Mouse (Mus musculus): ENCODE results near the gene Ep300. TPM values are rescaled to one million over a fixed set of nuclear protein-coding genes. Genes with fewer than 3 reads are reported as not detected.
A peak's percentile ranks its signal among the peaks of the same experiment; 100 is the strongest.

Gene Ep300
- total and polyA plus RNA-seq, 2 experiments from 2014 or later, result 15.6 to 50.1 TPM

- peak; percentile 54 for DNase-seq
- H3K9ac ChIP-seq, result peak overlapping the region; percentile 79
- peak overlapping the region; percentile 59 for H3K4me3 ChIP-seq (ENCODE audit: low read depth, low read length)
- H3K36me3 ChIP-seq (ENCODE audit: insufficient read depth), result peaks cover under 1% of the 10 kb centered on the region
- H3K27ac ChIP-seq (ENCODE audit: low read depth, low read length), result peak overlapping the region; percentile 67
- whole genome bisulfite sequencing, result 3% methylated on average over 41 of the region's 41 CpGs
- H3K9me3 ChIP-seq (ENCODE audit: low read length), result no peaks in the 10 kb centered on the region
- H3K27me3 ChIP-seq (ENCODE audit: insufficient read depth, low read length), result no peaks in the 10 kb centered on the region
- TF ChIP-seq CTCF (IDR thresholded peaks at IDR 0.05; ENCODE audit: low read depth), result no peak
- 0 out of 2 replicates have a peak, but pooled peaks cover 11% of the 10 kb centered on the region for H3K4me1 ChIP-seq (ENCODE audit: insufficient read depth)
- H3K4me2 ChIP-seq (ENCODE audit: low read depth), result peak overlapping the region; percentile 91
- ATAC-seq, result peak; percentile 19
Measured at GRCm38 (mm10) chr15:81693366-81693966, 108.3 kb downstream of the Ep300 start.

- ATAC-seq (peak; percentile 82), DNase-seq (peak; percentile 83)
- Histone ChIP-seq H3K4me2 (ENCODE audit: low read depth) (peak overlapping the region; percentile 91), H3K9me3 (ENCODE audit: low read length) (no peaks in the 10 kb centered on the region), H3K27ac (ENCODE audit: low read depth, low read length) (peak overlapping the region; percentile 67), H3K4me1 (ENCODE audit: insufficient read depth) (0 out of 2 replicates have a peak, but pooled peaks cover 11% of the 10 kb centered on the region), H3K27me3 (ENCODE audit: insufficient read depth, low read length) (no peaks in the 10 kb centered on the region), H3K9ac (peak overlapping the region; percentile 79), H3K4me3 (ENCODE audit: low read depth, low read length) (peak overlapping the region; percentile 59), H3K36me3 (ENCODE audit: insufficient read depth) (no peaks in the 10 kb centered on the region; the same call in 1 of the 2 replicates)
- 3% methylated on average over 87 of the region's 107 CpGs for WGBS
- TF ChIP-seq CTCF (IDR thresholded peaks at IDR 0.05; ENCODE audit: low read depth), result peak; percentile 79
Measured at GRCm38 (mm10) chr15:81693967-81694881, 109.1 kb downstream of the Ep300 start.

GRCm38 (mm10) chr15:81694891-81695290 lies 109.7 kb downstream of the Ep300 start:
- 38% methylated on average over 19 of the region's 19 CpGs for WGBS

GRCm38 (mm10) chr15:81697175-81697574 lies 112.0 kb downstream of the Ep300 start, which contains the start of gene Chadl:
Gene Chadl, minus strand, starts transcription at chr15:81697287.
- Histone ChIP-seq H3K4me2 (ENCODE audit: low read depth) (no peak within 1 kb of the TSS), H3K36me3 (ENCODE audit: insufficient read depth) (no peaks in the 10 kb centered on the region), H3K27ac (ENCODE audit: low read depth, low read length) (no peak within 1 kb of the TSS), H3K27me3 (ENCODE audit: insufficient read depth, low read length) (no peaks in the 10 kb centered on the region), H3K9me3 (ENCODE audit: low read length) (no peaks in the 10 kb centered on the region), H3K4me1 (ENCODE audit: insufficient read depth) (0 out of 2 replicates have a peak, but pooled peaks cover 11% of the 10 kb centered on the region), H3K4me3 (ENCODE audit: low read depth, low read length) (no peak within 1 kb of the TSS), H3K9ac (no peak within 1 kb of the TSS)
- peak; percentile 38 for DNase-seq
- peak; percentile 62 for ATAC-seq
- WGBS, result 41% methylated on average over 7 of the region's 7 CpGs
- no peak for TF ChIP-seq CTCF (IDR thresholded peaks at IDR 0.05; ENCODE audit: low read depth)

More at GRCm38 (mm10) chr15:81694891-81695290, 109.7 kb downstream of the Ep300 start:
- H3K9ac ChIP-seq, result peak overlapping the region; percentile 79
- no peak for TF ChIP-seq CTCF (IDR thresholded peaks at IDR 0.05; ENCODE audit: low read depth)
- peak overlapping the region; percentile 59 for H3K4me3 ChIP-seq (ENCODE audit: low read depth, low read length)
- no peaks in the 10 kb centered on the region; the same call in 1 of the 2 replicates for H3K36me3 ChIP-seq (ENCODE audit: insufficient read depth)
- ATAC-seq (no peak), DNase-seq (no peak)
- no peaks in the 10 kb centered on the region for H3K27me3 ChIP-seq (ENCODE audit: insufficient read depth, low read length)
- no peaks in the 10 kb centered on the region for H3K9me3 ChIP-seq (ENCODE audit: low read length)
- peak overlapping the region; percentile 54; the same call in 1 of the 2 replicates for H3K27ac ChIP-seq (ENCODE audit: low read depth, low read length)
- H3K4me2 ChIP-seq (ENCODE audit: low read depth), result peak overlapping the region; percentile 91
- 0 out of 2 replicates have a peak, but pooled peaks cover 11% of the 10 kb centered on the region for H3K4me1 ChIP-seq (ENCODE audit: insufficient read depth)

- Histone ChIP-seq H3K4me1 (ENCODE audit: insufficient read depth) (0 out of 2 replicates have a peak, but pooled peaks cover 7% of the 10 kb centered on the region), H3K9me3 (ENCODE audit: low read length) (no peaks in the 10 kb centered on the region), H3K4me2 (ENCODE audit: low read depth) (no peak overlapping the region), H3K9ac (no peak overlapping the region), H3K27ac (ENCODE audit: low read depth, low read length) (no peak overlapping the region), H3K36me3 (ENCODE audit: insufficient read depth) (no peaks in the 10 kb centered on the region), H3K4me3 (ENCODE audit: low read depth, low read length) (no peak overlapping the region), H3K27me3 (ENCODE audit: insufficient read depth, low read length) (no peaks in the 10 kb centered on the region)
- DNase-seq (peak; percentile 56), ATAC-seq (no peak)
- peak; percentile 61 for TF ChIP-seq CTCF (IDR thresholded peaks at IDR 0.05; ENCODE audit: low read depth)
- WGBS, result 52% methylated on average over 3 of the region's 3 CpGs
Measured at GRCm38 (mm10) chr15:81697847-81698246, 112.7 kb downstream of the Ep300 start.

- no peak overlapping the region for H3K4me2 ChIP-seq (ENCODE audit: low read depth)
- no peak for ATAC-seq
- no peak overlapping the region for H3K27ac ChIP-seq (ENCODE audit: low read depth, low read length)
- no peak for DNase-seq
- 0 out of 2 replicates have a peak, but pooled peaks cover 3% of the 10 kb centered on the region for H3K4me1 ChIP-seq (ENCODE audit: insufficient read depth)
- no peaks in the 10 kb centered on the region for H3K9me3 ChIP-seq (ENCODE audit: low read length)
- 80% methylated on average over 2 of the region's 2 CpGs for WGBS
- H3K9ac ChIP-seq, result no peak overlapping the region
- H3K27me3 ChIP-seq (ENCODE audit: insufficient read depth, low read length), result no peaks in the 10 kb centered on the region
- no peak for TF ChIP-seq CTCF (IDR thresholded peaks at IDR 0.05; ENCODE audit: low read depth)
- H3K4me3 ChIP-seq (ENCODE audit: low read depth, low read length), result no peak overlapping the region
- H3K36me3 ChIP-seq (ENCODE audit: insufficient read depth), result peaks cover 4% of the 10 kb centered on the region; the same call in 1 of the 2 replicates
Measured at GRCm38 (mm10) chr15:81698532-81698931, 113.4 kb downstream of the Ep300 start.
